Mouse (Mus musculus): ENCODE results near the gene Lmbr1.
"Not testable (repeated sequence)": the region's sequence is repeated elsewhere in the genome, so short reads cannot be mapped to it uniquely, and the experiment has no call there.

The Lmbr1 gene

GRCm38 (mm10) chr5:29378298-29379036, at the start of gene Lmbr1:
TSS of gene Lmbr1 (minus strand) at chr5:29378390.
- DNase-seq = peak; percentile 97 to 98

- DNase-seq = not testable (repeated sequence)
Measured at GRCm38 (mm10) chr5:29423330-29423729, 45.1 kb upstream of the Lmbr1 start.

DNA sequence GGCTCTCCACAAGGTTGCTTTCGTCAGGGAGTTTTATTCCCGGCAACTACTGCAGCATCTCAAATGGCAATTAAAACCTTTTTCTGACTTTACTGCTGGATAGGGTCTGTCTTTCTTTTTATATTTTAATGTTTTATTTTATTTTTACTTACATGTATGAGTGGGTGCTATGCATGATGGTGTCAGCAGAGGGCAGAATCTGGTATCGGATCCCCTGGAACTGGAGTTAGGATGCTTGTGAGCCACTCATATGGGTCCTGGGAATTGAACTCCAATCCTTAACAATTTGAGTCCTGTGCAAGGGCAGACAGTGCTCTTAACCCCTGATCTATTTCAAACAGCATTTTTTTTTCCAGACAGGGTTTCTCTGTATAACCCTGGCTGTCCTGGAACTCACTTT, 34.9 kb upstream of the Lmbr1 start:
- DNase-seq = no peak

GRCm38 (mm10) chr5:29410854-29411253, 32.7 kb upstream of the Lmbr1 start:
- no peak for DNase-seq

DNA sequence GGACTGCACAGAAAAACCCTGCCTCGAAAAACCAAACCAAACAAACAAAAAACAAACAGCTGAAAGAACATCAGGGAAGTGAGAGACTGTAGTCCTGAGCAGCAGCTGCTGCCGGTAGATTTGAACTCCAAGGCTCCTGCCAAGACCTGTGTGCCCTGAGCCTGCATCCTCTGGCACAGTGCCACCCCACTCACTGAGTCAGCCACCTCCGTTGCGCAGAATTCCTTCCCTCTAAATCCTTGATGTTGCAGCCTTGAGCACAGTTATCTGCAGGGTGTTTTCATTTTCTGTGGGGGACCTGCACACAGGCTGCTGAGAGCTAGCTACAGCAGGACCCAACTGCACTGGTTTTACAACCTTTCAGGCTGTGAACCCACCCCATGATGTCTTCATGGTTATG, 20.2 kb upstream of the Lmbr1 start:
- peak in 1 of 2 experiments; percentile 37 for DNase-seq

DNA sequence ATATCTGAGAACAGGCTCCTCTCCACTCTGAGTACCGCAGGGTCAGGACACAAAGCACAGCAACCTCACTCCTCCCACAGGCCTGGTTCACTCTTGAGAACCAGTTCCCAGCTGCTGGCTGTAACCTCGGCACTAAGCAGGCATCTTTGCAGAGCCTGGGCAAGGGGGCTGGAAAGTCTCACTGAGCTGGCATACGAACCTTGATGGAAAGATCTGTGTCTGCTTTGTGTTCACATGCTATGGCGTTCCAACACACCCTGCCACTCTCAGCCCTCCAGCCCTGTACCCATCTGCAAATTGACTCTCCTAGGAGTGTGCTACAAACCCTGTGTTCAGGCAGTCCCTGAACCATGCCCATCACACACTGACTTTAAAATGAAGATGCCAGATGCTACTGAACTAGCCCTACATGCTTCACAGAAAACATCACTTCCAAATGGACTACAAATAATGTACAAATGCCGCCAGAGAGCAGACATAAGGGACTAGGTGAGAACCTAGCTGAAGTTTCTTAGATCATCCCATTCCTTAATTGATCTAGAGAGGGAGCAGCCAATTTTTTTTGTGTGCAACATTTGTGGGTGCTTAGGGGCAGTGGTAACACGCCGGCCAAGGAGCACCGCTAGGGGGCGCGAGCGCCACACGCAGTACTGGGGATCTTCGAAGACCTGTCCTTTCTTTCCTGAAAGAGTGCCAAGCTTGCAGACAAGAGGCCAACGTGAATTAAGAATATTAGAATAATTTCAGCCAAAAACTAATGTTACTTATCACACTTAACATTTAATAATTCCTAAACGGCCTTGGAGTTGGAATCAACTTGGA, 11.0 kb upstream of the Lmbr1 start:
- peak; percentile 89 to 93 for DNase-seq

GRCm38 (mm10) chr5:29388181-29388943, 10.2 kb upstream of the Lmbr1 start:
- no peak for DNase-seq

DNA sequence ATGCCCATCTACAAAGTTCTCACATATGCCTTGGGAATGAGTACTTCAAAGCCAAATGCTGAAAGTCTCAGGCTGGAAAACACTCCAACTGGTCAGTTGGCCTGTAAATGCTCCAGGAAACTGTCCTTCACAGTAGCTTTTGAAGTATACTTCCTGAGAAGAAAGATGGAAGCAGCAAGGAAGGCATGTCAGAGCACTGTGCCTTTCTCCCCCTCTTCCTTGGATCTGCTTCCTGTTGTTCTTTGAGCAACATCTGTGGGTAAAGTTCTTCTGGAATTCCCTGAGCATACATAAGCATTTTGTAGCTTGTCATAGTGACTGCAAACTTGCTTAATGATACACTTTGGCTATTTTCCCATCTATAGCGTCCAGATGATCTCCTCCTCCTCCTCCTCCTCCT, 9.4 kb upstream of the Lmbr1 start:
- DNase-seq = no peak

- no peak for DNase-seq
Measured at GRCm38 (mm10) chr5:29382776-29383175, 4.6 kb upstream of the Lmbr1 start.

DNA sequence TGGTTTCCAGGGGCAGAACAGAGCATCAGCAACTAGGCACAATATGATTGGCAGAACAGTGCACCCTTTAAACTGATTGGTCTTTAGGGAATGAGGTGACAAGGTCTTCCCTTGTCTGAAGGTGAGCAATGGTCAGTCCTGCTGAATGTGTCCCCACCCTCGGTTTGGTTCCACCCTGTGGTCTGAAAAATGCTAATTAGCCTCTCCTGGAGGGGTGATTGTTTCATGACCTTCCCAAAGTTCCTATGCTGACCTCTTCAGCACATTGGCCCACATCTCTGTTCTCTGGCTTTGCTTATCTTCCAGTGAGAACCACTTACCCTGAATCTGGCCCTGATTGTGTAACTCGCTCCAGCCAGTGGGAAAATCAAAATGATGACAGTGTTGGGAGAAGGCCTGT, 1.9 kb upstream of the Lmbr1 start:
- DNase-seq = no peak

GRCm38 (mm10) chr5:29377590-29378297, 446 bp downstream of the Lmbr1 start:
- peak; percentile 53 to 55 for DNase-seq

- no peak for DNase-seq
Measured at GRCm38 (mm10) chr5:29363511-29363910, 14.7 kb downstream of the Lmbr1 start.

DNA sequence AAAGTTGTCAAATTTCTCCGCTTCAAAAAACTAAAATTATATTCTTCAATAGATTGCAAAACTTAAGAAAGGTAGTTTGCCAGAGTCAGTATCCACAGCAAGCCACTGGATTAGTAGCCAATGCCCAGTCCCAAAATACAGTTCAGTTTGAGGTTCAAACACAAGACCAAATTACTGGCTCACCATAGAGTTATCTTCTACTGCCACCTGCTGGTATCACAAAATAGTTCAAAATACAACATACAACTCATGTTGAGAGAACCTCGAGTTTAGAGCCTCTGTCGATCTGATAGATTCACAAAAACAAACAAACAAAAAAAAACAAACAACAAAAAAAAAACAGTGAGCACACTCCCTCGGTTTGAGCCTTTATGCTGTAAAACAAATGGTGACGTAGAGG, 42.4 kb downstream of the Lmbr1 start:
- peak; percentile 11 to 59 for DNase-seq

- DNase-seq = no peak
Measured at GRCm38 (mm10) chr5:29322503-29322902, 55.7 kb downstream of the Lmbr1 start.

DNA sequence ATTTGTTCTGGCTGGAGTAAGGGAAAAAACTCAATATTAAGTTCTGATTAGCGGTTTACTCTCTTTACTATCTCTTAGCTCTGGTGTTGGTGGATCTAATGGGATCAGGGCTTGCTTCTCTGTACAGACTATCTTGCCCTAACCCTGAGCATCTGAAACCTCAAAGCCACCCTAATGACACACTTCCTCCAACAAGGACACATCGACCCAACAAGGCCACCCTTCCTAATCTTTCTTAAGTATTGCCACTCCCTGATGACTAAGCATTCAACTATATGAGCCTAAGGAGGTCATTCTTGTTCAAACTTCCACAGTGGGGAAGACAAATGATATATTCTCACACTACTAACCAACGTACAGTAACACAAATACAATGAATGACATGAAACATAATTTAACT, 69.0 kb downstream of the Lmbr1 start:
- DNase-seq = no peak

DNA sequence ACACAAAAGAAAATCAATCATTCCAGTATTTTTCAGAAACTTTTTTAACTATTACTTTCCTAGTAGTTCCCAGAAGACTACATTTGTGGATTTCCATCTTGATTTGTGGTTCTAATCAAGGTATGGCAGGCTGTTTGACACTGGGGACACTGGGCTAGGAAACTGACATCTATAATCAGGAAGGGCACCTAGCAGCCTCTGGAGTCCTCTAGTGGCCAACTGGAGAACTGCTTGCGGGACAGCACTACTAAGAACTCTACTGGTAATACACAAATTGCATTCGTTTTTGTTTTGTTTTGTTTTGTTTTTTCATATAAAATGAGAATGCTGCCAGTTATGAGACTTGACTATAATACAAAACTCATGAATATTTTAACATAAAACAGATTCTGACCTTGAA, 85.0 kb downstream of the Lmbr1 start:
- DNase-seq = peak; percentile 85 to 88

DNA sequence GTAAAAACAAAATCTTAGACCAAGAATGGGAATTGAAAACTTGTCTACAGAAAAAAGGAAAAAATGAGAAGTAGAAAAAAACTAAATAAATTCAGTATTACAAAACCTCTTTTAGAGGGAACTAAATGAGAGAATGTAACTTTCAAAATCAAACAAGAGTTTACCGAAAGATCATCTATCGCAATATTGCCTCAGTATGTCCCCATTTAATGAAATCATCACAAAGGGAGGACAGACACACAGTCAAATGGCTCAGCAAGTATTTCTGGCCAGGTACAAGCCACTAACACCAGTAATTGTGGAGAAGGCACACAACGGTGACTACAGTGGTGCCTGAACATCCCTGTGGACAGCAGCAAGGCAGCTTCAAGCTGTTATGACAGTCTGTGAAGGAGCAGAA, 88.1 kb downstream of the Lmbr1 start:
- no peak for DNase-seq

GRCm38 (mm10) chr5:29289703-29290102, 88.5 kb downstream of the Lmbr1 start:
- no peak for DNase-seq

- peak; percentile 13 to 16 for DNase-seq
Measured at GRCm38 (mm10) chr5:29281081-29281480, 97.1 kb downstream of the Lmbr1 start.

- DNase-seq = peak in 1 of 2 experiments; percentile 9
Measured at GRCm38 (mm10) chr5:29274746-29275145, 103.4 kb downstream of the Lmbr1 start.

DNA sequence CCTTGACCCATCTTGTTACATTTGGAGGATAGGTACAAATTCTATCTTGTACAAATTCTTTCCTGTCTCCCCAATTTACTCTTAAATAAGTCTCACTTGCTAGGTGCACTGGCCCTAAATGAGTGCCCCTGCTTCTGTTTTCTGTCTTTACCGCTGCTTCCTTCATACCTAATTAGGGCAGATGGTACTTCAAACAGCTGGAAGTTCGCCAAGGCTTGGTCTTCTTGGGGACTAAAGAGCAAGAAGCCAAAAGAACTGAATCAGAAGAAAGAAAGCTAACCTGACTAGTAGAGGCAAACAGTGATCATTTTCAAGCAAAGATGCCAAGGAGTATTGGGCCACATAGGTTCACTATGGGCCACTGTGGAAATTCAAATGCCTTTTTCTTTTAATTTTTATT, 104.8 kb downstream of the Lmbr1 start:
- DNase-seq = peak; percentile 36 to 58

DNA sequence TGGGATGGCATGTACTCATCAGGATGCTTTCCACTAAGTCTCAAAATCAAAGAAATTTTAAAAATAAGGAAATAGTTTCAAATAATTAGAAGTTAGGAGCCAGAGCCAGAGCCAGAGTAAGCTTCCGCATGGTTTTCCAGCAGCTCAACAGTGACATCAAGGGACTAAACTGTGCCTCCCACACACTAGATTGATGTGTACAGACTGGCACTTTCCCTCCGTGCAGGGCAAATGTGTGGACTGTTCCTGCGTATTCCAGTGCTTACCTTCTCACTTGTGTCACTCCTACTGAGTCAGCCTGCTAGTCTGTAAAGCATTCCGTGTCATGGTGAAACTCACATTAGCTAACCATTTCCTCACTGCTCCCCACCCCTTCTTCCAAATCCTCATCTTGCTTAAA, 107.3 kb downstream of the Lmbr1 start:
- no peak for DNase-seq

DNA sequence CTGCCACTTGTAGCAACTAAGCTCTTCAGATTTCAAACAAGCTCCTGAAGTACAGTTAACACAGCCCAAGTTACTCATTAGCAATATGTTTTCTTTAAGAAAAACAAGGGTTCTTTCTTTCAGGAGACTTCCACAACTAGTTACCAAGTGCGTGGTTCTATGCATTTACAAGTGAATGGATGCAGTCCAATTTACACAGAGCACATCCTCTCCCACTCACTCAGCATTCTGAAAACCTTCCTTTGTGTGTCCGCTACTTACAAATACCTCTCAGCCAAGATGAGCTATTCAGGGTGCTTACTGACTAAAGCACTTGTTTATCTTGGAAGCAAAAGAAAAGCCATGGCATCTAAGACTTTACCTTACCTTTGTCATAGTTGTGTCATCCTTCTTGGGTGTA, 124.3 kb downstream of the Lmbr1 start:
- DNase-seq = no peak

Data from cerebellum, postnatal 14 days (tissue).